Mouse (Mus musculus) E14TG2a.4 (cell line): ENCODE measurements around the gene Ccdc92.

Source experiments
- CTCF ChIP-seq: conservative IDR thresholded peaks from 2 replicates; pipeline ENCODE4 v1.5.1; 2014; ENCODE audit warnings: low read length
- NANOG ChIP-seq: IDR thresholded peaks from 2 replicates; pipeline ENCODE4 v1.6.1; 2014; ENCODE audit warnings: borderline replicate concordance, low read length, mixed read lengths

- no peak for TF ChIP-seq CTCF
- TF ChIP-seq NANOG = no peak
These were observed 41.6 kb upstream of the Ccdc92 start for GRCm38 (mm10) chr5:124903852-124904251.
